11 mouse cellular contexts compared by ENCODE assay signal in the genomic region with DNA sequence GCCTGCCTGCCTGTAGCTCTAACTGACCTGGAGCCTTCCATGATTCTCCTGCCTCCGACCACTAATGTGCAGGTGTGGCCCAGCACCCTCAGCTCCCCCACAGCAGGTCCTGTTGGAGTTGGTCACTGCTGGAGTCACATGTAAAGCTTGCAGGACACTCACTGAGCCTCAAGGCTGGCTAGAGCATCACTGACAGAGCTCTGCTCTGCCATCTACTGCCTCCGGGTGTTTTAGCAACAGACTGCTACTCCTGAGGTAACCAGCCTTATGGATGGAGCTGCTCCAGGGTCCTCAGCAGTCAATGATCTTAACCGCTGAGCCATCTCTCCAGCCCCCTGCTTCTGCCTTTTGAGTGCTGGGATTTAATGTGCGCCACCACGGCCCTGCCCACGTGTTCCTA. TPM values are rescaled to one million over a fixed set of nuclear protein-coding genes. Genes with fewer than 3 reads are reported as not detected.
DNase-seq lines count a peak whose midpoint lies in the region; ATAC-seq lines count a peak whose summit lies in the region.
"Had no signal": no experiment of that assay in that cellular context is flagged by ENCODE, and none has a peak within 500 bp of the region (broad histone marks: within the 10 kb centered on the region; RNA-seq: fewer than 3 reads in every experiment).

No protein-coding gene starts in this region.

- H3K4me2 ChIP-seq in heart, embryonic 15.5 days = no peak overlapping the region
- H3K4me2 ChIP-seq in hindbrain, embryonic 12.5 days (replicated peaks) = no peak overlapping the region
- no peak overlapping the region for H3K4me2 ChIP-seq in neural tube, embryonic 15.5 days

- WGBS in heart, embryonic 15.5 days = 26% methylated on average over 6 of the region's 6 CpGs
- WGBS in hindbrain, embryonic 12.5 days = 38% methylated on average over 6 of the region's 6 CpGs
- 28% methylated on average over 6 of the region's 6 CpGs for WGBS in neural tube, embryonic 15.5 days

- no peak for ATAC-seq in heart, embryonic 15.5 days (replicated peaks; ENCODE audit: insufficient number of reproducible peaks, insufficient read depth, low FRiP score, low read depth)
- ATAC-seq in hindbrain, embryonic 12.5 days (ENCODE audit: low FRiP score) = no peak
- no peak for ATAC-seq in neural tube, embryonic 15.5 days (ENCODE audit: low FRiP score)
- no peak for ATAC-seq in cerebellum, adult (ENCODE audit: insufficient number of reproducible peaks, low FRiP score, low TSS enrichment)

- no peaks in the 10 kb centered on the region for H3K27me3 ChIP-seq in heart, embryonic 15.5 days
- H3K27me3 ChIP-seq in hindbrain, embryonic 12.5 days = no peaks in the 10 kb centered on the region
- no peaks in the 10 kb centered on the region for H3K27me3 ChIP-seq in neural tube, embryonic 15.5 days (replicated peaks)

- no peak overlapping the region for H3K4me3 ChIP-seq in heart, embryonic 15.5 days
- no peak overlapping the region for H3K4me3 ChIP-seq in hindbrain, embryonic 12.5 days
- no peak overlapping the region for H3K4me3 ChIP-seq in neural tube, embryonic 15.5 days (replicated peaks)

- H3K36me3 ChIP-seq in heart, embryonic 15.5 days = no peaks in the 10 kb centered on the region
- H3K36me3 ChIP-seq in hindbrain, embryonic 12.5 days = no peaks in the 10 kb centered on the region
- no peaks in the 10 kb centered on the region for H3K36me3 ChIP-seq in neural tube, embryonic 15.5 days

- no peak for DNase-seq in heart, postnatal 4 days
- peak; percentile 31 for DNase-seq in right cerebral cortex, adult 18-20 months
- DNase-seq in right cerebral cortex, postnatal 10 days (ENCODE audit: low spot score in 2 of 2) = no peak
- DNase-seq in cerebellum, adult 11 months = no peak
- DNase-seq: gastrocnemius, postnatal 25 days had no signal

- H3K9ac ChIP-seq in heart, embryonic 15.5 days = no peak overlapping the region
- H3K9ac ChIP-seq in hindbrain, embryonic 12.5 days = no peak overlapping the region
- no peak overlapping the region for H3K9ac ChIP-seq in neural tube, embryonic 15.5 days (replicated peaks)

- peak overlapping the region; percentile 46; the same call in 1 of the 2 replicates for H3K27ac ChIP-seq in heart, embryonic 15.5 days
- H3K27ac ChIP-seq in hindbrain, embryonic 12.5 days = peak overlapping the region; percentile 49
- H3K27ac ChIP-seq in neural tube, embryonic 15.5 days (replicated peaks) = peak overlapping the region; percentile 28

- no peaks in the 10 kb centered on the region for H3K9me3 ChIP-seq in heart, embryonic 15.5 days (replicated peaks)
- no peaks in the 10 kb centered on the region for H3K9me3 ChIP-seq in hindbrain, embryonic 12.5 days (replicated peaks)
- no peaks in the 10 kb centered on the region for H3K9me3 ChIP-seq in neural tube, embryonic 15.5 days (replicated peaks)

- H3K4me1 ChIP-seq in heart, embryonic 15.5 days (replicated peaks) = peaks cover 24% of the 10 kb centered on the region
- H3K4me1 ChIP-seq in hindbrain, embryonic 12.5 days = peaks cover 60% of the 10 kb centered on the region
- peaks cover 57% of the 10 kb centered on the region for H3K4me1 ChIP-seq in neural tube, embryonic 15.5 days

RNA-seq across cellular contexts. Expression of a gene that starts 8.4 kb away (rescaled TPM):
- polyA plus RNA-seq in heart, embryonic 15.5 days (2015; fragmentation: Nextera tagmentation; extraction: Ambion mirVana) = 12.2 and 13.5 TPM in 2 replicates
- 100 to 1,000 TPM; 172 to 177 TPM for total RNA-seq in heart, postnatal 4 days (2021)
- 5.0 and 6.5 TPM in 2 replicates for polyA plus RNA-seq in hindbrain, embryonic 12.5 days (2016; fragmentation: Nextera tagmentation; extraction: Ambion mirVana)
- 4.8 and 7.2 TPM in 2 replicates for polyA plus RNA-seq in neural tube, embryonic 15.5 days (2015; fragmentation: Nextera tagmentation; extraction: Ambion mirVana)

RNA-seq across cellular contexts. Expression of a gene that starts 31.4 kb away (rescaled TPM):
- 122 and 124 TPM in 2 replicates for polyA plus RNA-seq in heart, embryonic 15.5 days (2015; fragmentation: Nextera tagmentation; extraction: Ambion mirVana)
- 100 to 1,000 TPM; 226 to 230 TPM for total RNA-seq in heart, postnatal 4 days (2021)
- polyA plus RNA-seq in hindbrain, embryonic 12.5 days (2016; fragmentation: Nextera tagmentation; extraction: Ambion mirVana) = 87.8 and 94.7 TPM in 2 replicates
- 89.4 and 91.9 TPM in 2 replicates for polyA plus RNA-seq in neural tube, embryonic 15.5 days (2015; fragmentation: Nextera tagmentation; extraction: Ambion mirVana)

RNA-seq across cellular contexts. Expression of a gene that starts 55.8 kb away (rescaled TPM):
- 0.55 and 0.68 TPM in 2 replicates for polyA plus RNA-seq in heart, embryonic 15.5 days (2015; fragmentation: Nextera tagmentation; extraction: Ambion mirVana)
- total RNA-seq in heart, postnatal 4 days (2021) = 1 to 10 TPM in 1 of 2 experiments, under 1 TPM in 1; 0.21 to 1.1 TPM
- 2.7 and 3.0 TPM in 2 replicates for polyA plus RNA-seq in hindbrain, embryonic 12.5 days (2016; fragmentation: Nextera tagmentation; extraction: Ambion mirVana)
- polyA plus RNA-seq in neural tube, embryonic 15.5 days (2015; fragmentation: Nextera tagmentation; extraction: Ambion mirVana) = 5.9 and 6.6 TPM in 2 replicates
- total RNA-seq: common myeloid progenitor, adult 5-6 weeks; monocyte, adult 5-6 weeks had no signal
